Mouse (Mus musculus) common myeloid progenitor, adult 5-6 weeks (primary cell): ENCODE results near the gene Cnnm4. TPM values are rescaled to one million over a fixed set of nuclear protein-coding genes. Genes with fewer than 3 reads are reported as not detected.

ENCODE experiments used
- ATAC-seq: replicated peaks from 2 replicates; pipeline ENCODE4 v1.8.0; 2016; ENCODE audit warnings: low read depth, mild to moderate bottlenecking, moderate TSS enrichment, inconsistent platforms; ENCODE audit not compliant: poor library complexity, severe bottlenecking
- total RNA-seq: library from RNA; stranded (forward); fragments of 200-1000, 187-1606 nt; gene quantifications from 2 replicates; pipeline ENCODE4 v1.2.3, GENCODE M21; 2017

Cnnm4 gene
- total RNA-seq, 1 experiment from 2014 or later, result 6.5 TPM

GRCm38 (mm10) chr1:36512089-36512965 lies 40.9 kb downstream of the Cnnm4 start:
- no peak for ATAC-seq

- ATAC-seq, result no peak
Observed at GRCm38 (mm10) chr1:36512966-36513280, 41.5 kb downstream of the Cnnm4 start.

GRCm38 (mm10) chr1:36513310-36513709 lies 41.9 kb downstream of the Cnnm4 start:
- ATAC-seq, result no peak

- ATAC-seq, result no peak
Observed at GRCm38 (mm10) chr1:36513718-36514117, 42.3 kb downstream of the Cnnm4 start.

- ATAC-seq, result no peak
Observed at GRCm38 (mm10) chr1:36518259-36518658, 46.8 kb downstream of the Cnnm4 start.

- no peak for ATAC-seq
Observed at GRCm38 (mm10) chr1:36519626-36520025, 48.2 kb downstream of the Cnnm4 start.

GRCm38 (mm10) chr1:36522210-36522609 lies 50.8 kb downstream of the Cnnm4 start:
- ATAC-seq, result no peak

GRCm38 (mm10) chr1:36523332-36524013 lies 52.1 kb downstream of the Cnnm4 start:
- no peak for ATAC-seq

GRCm38 (mm10) chr1:36524058-36524457 lies 52.6 kb downstream of the Cnnm4 start:
- no peak for ATAC-seq

GRCm38 (mm10) chr1:36525774-36526173 lies 54.4 kb downstream of the Cnnm4 start:
- ATAC-seq, result no peak

- ATAC-seq, result no peak
Observed at GRCm38 (mm10) chr1:36526903-36527302, 55.5 kb downstream of the Cnnm4 start.

- ATAC-seq, result no peak
Observed at GRCm38 (mm10) chr1:36528351-36528750, 56.9 kb downstream of the Cnnm4 start.

- no peak for ATAC-seq
Observed at GRCm38 (mm10) chr1:36529274-36529673, 57.9 kb downstream of the Cnnm4 start.

GRCm38 (mm10) chr1:36529875-36530274 lies 58.5 kb downstream of the Cnnm4 start:
- ATAC-seq, result no peak

- no peak for ATAC-seq
Observed at GRCm38 (mm10) chr1:36530485-36530884, 59.1 kb downstream of the Cnnm4 start.

GRCm38 (mm10) chr1:36530962-36531361 lies 59.5 kb downstream of the Cnnm4 start:
- no peak for ATAC-seq

GRCm38 (mm10) chr1:36531461-36531860 lies 60.0 kb downstream of the Cnnm4 start:
- no peak for ATAC-seq

- ATAC-seq, result no peak
Observed at GRCm38 (mm10) chr1:36533546-36533945, 62.1 kb downstream of the Cnnm4 start.

GRCm38 (mm10) chr1:36534595-36535058 lies 63.2 kb downstream of the Cnnm4 start:
- ATAC-seq, result peak; percentile 60

- ATAC-seq, result no peak
Observed at GRCm38 (mm10) chr1:36535477-36536396, 64.3 kb downstream of the Cnnm4 start.
